Mouse (Mus musculus) heart, postnatal 0 days (tissue): Measurements from ENCODE around the gene Phactr2.

Experiments
- CTCF ChIP-seq: IDR thresholded peaks from 2 replicates; pipeline ENCODE4 v1.5.1; 2016; ENCODE audit warnings: antibody characterized with exemption, control low read depth, low read depth
- EP300 ChIP-seq: IDR thresholded peaks from 2 replicates; pipeline ENCODE4 v1.6.1; 2016; ENCODE audit warnings: antibody characterized with exemption, low read depth

- no peak for TF ChIP-seq CTCF
- no peak for TF ChIP-seq EP300
These were observed 63.2 kb downstream of the Phactr2 start for GRCm38 (mm10) chr10:13411056-13411455.
